Mouse (Mus musculus): ENCODE results near the gene Fndc3c1.

Gene Fndc3c1

GRCm38 (mm10) chrX:106485101-106485651, at the start of gene Fndc3c1:
Fndc3c1 (minus strand) TSS chrX:106485401.
- DNase-seq (ENCODE audit: low read depth, low spot score) = peak; percentile 0

- DNase-seq (ENCODE audit: low read depth, low spot score) = no peak
These were observed 1.2 kb upstream of the Fndc3c1 start for GRCm38 (mm10) chrX:106486451-106486850.

- DNase-seq (ENCODE audit: low read depth, low spot score) = no peak
These were observed 470 bp upstream of the Fndc3c1 start for GRCm38 (mm10) chrX:106485671-106486070.

DNA sequence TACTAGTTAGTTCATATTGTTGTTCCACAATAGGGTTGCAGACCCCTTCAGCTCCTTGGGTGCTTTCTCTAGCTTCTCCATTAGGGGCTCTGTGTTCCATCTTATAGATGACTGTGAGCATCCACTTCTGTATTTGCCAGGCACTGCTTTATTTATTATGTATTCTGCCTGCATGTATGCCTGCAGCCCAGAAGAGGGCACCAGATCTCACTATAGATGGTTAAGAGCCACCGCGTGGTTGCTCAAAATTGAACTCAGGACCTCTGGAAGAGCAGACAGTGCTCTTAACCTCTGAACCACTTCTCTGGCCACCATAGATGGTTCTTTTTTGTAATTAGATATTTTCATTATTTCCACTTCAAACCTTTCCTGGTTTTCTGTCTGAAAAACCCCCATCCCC, 5.3 kb downstream of the Fndc3c1 start:
- peak; percentile 25 for DNase-seq (ENCODE audit: low read depth, low spot score)

DNA sequence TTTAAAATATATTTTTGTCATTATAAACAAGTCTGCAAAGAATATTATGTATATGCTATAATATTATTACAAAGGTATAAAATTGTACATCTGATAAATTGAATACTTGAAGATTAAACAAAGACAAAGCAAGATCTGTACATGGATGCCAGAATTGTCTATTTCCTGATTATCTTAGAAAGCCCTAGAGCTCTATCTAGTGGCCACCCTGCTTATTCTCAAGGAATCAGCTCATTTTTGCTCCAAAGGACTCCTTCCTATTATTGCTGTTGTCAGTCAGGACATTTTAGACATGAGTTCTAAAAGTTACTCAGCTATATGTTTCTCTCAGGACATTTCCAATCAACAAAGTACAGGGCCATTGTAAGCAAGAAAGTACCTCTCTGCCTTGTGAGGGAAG, 99.9 kb downstream of the Fndc3c1 start:
- no peak for DNase-seq (ENCODE audit: low read depth, low spot score)

GRCm38 (mm10) chrX:106380608-106381007, 104.6 kb downstream of the Fndc3c1 start:
- DNase-seq (ENCODE audit: low read depth, low spot score) = no peak

Measured in CD4-positive, CD25-positive, alpha-beta regulatory T cell, adult 2 months (primary cell).